Mouse (Mus musculus): ENCODE results near the gene Lrrc8c.

DNA sequence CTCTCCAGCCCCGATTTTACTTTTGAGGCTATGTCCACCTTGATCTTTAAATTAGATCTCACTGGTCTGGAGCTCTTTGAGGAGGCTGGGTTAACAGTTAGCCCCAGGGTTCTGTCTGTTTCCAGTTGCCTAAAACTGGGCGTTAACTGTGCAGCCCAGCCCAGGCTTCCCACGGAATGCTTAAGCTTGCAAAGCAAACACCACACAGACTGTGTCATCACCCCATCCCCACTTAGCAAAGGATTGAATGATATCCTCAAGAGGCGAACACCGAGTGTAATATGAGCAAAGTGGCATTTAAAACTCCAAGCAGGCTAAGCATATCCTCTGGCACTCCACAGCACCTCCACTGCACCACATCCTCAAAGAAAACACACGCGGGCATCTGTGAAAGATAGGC, 53.7 kb downstream of the Lrrc8c start:
- TF ChIP-seq POLR2A (IDR thresholded peaks at IDR 0.05; ENCODE audit: control insufficient read depth in 1 of 2, insufficient read depth in 1 of 2, low read depth in 1 of 2, low read length in 2 of 2, poor library complexity in 1 of 2) (no peak), TBP (IDR thresholded peaks at IDR 0.05; ENCODE audit: low read depth, low read length) (no peak), USF1 (IDR thresholded peaks at IDR 0.05; ENCODE audit: low read depth, low read length) (no peak), CTCF (IDR thresholded peaks at IDR 0.05 in 2 of 3, conservative IDR thresholded peaks at IDR 0.05 in 1 of 3; ENCODE audit: control insufficient read depth in 1 of 3, insufficient read depth in 1 of 3, low read depth in 2 of 3, low read length in 3 of 3, poor library complexity in 1 of 3, severe bottlenecking in 1 of 3) (no peak), MAFK (IDR thresholded peaks at IDR 0.05; ENCODE audit: borderline replicate concordance, low read depth, low read length) (no peak), HCFC1 (IDR thresholded peaks at IDR 0.05; ENCODE audit: low read depth, low read length) (no peak), EP300 (IDR thresholded peaks at IDR 0.05; ENCODE audit: low read depth in 1 of 2, low read length in 2 of 2) (no peak), CHD2 (IDR thresholded peaks at IDR 0.05; ENCODE audit: low read length) (no peak), TAL1 (IDR thresholded peaks at IDR 0.05; ENCODE audit: low read length) (no peak), ZNF384 (IDR thresholded peaks at IDR 0.05; ENCODE audit: low read depth, low read length) (no peak), TCF12 (IDR thresholded peaks at IDR 0.05; ENCODE audit: low read depth, low read length) (no peak), POLR2AphosphoS5 (IDR thresholded peaks at IDR 0.05; ENCODE audit: borderline replicate concordance, low read depth, low read length) (no peak), GATA1 (IDR thresholded peaks at IDR 0.05; ENCODE audit: low read depth, low read length) (no peak), ELF1 (IDR thresholded peaks at IDR 0.05; ENCODE audit: low read depth, low read length) (no peak)

Measured in MEL (cell line).